Mouse (Mus musculus) bone marrow macrophage, adult 2 months (primary cell): ENCODE data around the gene P2ry4. TPM values are rescaled to one million over a fixed set of nuclear protein-coding genes. Genes with fewer than 3 reads are reported as not detected.

Experiments used
- H3K27ac ChIP-seq: 2 replicates; pipeline ENCODE4 v1.5.1; 2012; ENCODE audit warnings: low read depth, low read length; ENCODE audit not compliant: insufficient read depth
- H3K4me1 ChIP-seq: 2 replicates; pipeline ENCODE4 v1.6.1; 2012; ENCODE audit warnings: low read length; ENCODE audit not compliant: control insufficient read depth, insufficient read depth
- H3K4me3 ChIP-seq: 2 replicates; pipeline ENCODE4 v1.5.1; 2012; ENCODE audit warnings: mild to moderate bottlenecking, low read length, moderate library complexity; ENCODE audit not compliant: insufficient read depth
- CTCF ChIP-seq: IDR thresholded peaks from 2 replicates; pipeline ENCODE4 v1.5.1; 2012; ENCODE audit warnings: low read depth, mild to moderate bottlenecking, low read length, moderate library complexity
- POLR2A ChIP-seq: IDR thresholded peaks from 2 replicates; pipeline ENCODE4 v1.6.1; 2012; ENCODE audit warnings: mild to moderate bottlenecking, low read depth, low read length, borderline replicate concordance
- polyA plus RNA-seq: library from polyadenylated mRNA; stranded (reverse); fragments of >200 nt; gene quantifications from 2 replicates; pipeline ENCODE4 v1.2.4, GENCODE M21; 2012; ENCODE audit not compliant: missing spikeins, insufficient read depth, insufficient read length

P2ry4 gene
- polyA plus RNA-seq, 1 experiment, result not detected

DNA sequence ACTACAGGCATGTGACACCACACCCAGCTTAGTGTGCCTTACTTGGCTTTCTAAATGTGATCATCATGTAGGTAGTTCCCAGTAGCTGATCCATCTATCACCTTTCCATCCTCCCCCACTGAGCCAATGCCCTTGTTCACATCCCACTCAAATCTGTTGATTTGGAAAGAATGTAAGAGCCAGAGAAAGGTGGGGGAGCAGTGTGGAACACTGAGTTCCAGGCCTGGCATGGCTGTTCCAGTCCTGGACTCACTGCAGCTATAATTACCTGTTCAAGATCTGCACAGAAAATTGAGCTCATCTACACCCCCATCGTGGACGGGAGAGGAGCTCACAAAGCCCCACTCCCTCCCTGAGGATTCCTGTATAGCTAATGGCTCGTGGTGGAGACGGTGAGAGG, 5.1 kb upstream of the P2ry4 start:
- Histone ChIP-seq H3K4me3 (no peak overlapping the region), H3K27ac (no peak overlapping the region), H3K4me1 (peaks cover 2% of the 10 kb centered on the region; the same call in 1 of the 2 replicates)
- TF ChIP-seq CTCF (no peak), POLR2A (no peak)

DNA sequence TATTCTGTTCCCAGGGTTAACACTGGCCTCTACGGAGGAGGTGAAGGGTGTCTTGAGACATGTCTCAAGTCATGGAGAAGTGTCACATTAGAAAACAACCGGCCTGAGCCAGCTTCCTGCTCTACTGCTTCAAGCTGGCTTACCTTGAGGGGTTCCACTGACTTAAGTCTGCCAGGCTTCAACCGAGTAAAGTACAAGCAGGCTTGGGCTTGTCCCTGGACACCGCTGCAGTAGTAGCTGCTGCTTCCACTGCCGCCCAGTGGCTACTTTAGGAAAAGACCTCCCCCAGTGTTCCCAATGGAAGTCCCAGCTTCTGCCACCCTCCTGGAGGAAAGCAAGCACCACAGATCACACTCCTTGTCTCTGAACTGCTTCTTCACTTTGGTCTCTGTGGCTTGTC, 2.8 kb upstream of the P2ry4 start:
- peaks cover 2% of the 10 kb centered on the region; the same call in 1 of the 2 replicates for H3K4me1 ChIP-seq

DNA sequence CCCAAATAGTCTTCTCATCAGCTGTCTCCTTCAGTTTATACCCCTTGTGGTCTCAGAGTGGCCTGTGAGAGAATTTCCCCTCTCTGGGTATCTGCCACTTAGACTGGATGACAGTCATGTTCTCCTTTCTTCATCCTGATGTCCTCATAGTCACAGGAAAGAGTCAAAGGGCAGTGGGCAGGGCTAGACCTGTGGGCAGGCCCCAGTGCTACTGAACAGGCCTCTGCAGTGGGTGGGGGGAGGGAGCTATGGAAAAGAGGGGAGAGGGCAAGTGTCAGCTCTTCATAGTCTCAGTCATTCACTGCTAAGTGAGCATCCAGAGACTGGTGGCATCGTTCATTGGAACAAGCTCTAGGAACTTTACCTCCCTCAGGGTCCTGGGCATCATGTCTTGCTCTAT, 22.7 kb downstream of the P2ry4 start, which contains the start of gene Awat1:
TSS of gene Awat1 (plus strand) at position 301 of the 400 bp plus-strand sequence.
- no peak for TF ChIP-seq POLR2A
- TF ChIP-seq CTCF, result no peak
- Histone ChIP-seq H3K27ac (no peak within 1 kb of the TSS), H3K4me1 (no peaks in the 10 kb centered on the region), H3K4me3 (no peak within 1 kb of the TSS)

More for the DNA sequence above, 2.8 kb upstream of the P2ry4 start:
- H3K27ac ChIP-seq, result no peak overlapping the region
- no peak overlapping the region for H3K4me3 ChIP-seq
- TF ChIP-seq POLR2A (no peak), CTCF (no peak)

DNA sequence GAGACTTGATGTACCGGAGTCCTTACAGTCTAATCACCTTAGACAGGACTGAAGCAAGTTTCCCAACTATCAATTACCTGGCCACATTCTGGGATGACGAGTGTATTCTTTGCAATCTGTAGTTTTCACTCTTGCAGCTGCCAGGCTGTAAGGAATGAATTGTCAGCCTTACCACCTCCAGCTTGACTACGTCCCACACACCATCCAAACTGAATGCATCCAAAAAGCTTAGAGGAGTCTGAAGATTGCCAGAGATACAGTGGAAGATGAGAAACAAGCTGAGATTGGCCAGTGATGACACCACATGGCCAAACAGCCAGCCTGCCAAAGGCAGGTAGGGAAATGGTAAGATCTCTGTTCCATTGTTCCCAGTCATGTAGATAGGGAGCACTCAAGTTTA, 29.0 kb downstream of the P2ry4 start:
- no peak for TF ChIP-seq CTCF
- no peak for TF ChIP-seq POLR2A

DNA sequence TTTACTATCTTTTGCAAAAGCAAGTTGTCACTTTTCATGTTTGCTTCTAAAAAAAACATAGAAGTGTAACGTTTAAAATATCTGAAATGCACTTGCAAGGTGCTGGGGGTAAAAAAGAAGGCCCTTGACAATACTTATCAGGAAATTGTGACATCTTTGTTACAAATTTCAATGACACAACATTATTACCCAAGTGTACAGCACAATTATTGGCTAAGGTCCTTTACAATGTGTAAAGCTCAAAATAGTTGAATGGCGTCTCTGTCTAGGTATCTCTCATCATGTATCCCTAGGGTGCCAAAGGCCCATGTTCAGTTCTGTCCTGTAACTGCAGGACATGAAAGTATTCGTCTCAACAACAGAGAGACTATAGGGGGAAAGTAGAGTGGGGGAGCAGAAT, 38.6 kb downstream of the P2ry4 start:
- TF ChIP-seq CTCF, result no peak
- no peak for TF ChIP-seq POLR2A
- H3K27ac ChIP-seq, result no peak overlapping the region
- no peak overlapping the region for H3K4me3 ChIP-seq
- no peaks in the 10 kb centered on the region for H3K4me1 ChIP-seq

More for the DNA sequence above, 29.0 kb downstream of the P2ry4 start:
- Histone ChIP-seq H3K27ac (no peak overlapping the region), H3K4me3 (no peak overlapping the region), H3K4me1 (no peaks in the 10 kb centered on the region)

Other genes starting within 250 kb of the P2ry4 start
- not detected in 2 replicates for gene Otud6a, start 165.9 kb downstream of the P2ry4 start, polyA plus RNA-seq
- not detected in 2 replicates for gene Awat2, start 152.2 kb downstream of the P2ry4 start, polyA plus RNA-seq
- 82.8 and 83.9 TPM in 2 replicates for gene Igbp1, start 100.6 kb downstream of the P2ry4 start, polyA plus RNA-seq
- not detected in 2 replicates for gene Dgat2l6, start 70.0 kb downstream of the P2ry4 start, polyA plus RNA-seq
- gene Awat1, start 22.6 kb downstream of the P2ry4 start, polyA plus RNA-seq, result not detected in 2 replicates
- not detected in 2 replicates for gene Arr3, start 10.6 kb upstream of the P2ry4 start, polyA plus RNA-seq
- 9.0 and 13.4 TPM in 2 replicates for gene Kif4, start 30.9 kb upstream of the P2ry4 start, polyA plus RNA-seq
- gene Pdzd11, start 31.7 kb upstream of the P2ry4 start, polyA plus RNA-seq, result 28.8 and 29.7 TPM in 2 replicates
- not detected in 2 replicates for gene Gdpd2, start 135.0 kb upstream of the P2ry4 start, polyA plus RNA-seq
- gene Dlg3, start 172.9 kb upstream of the P2ry4 start, polyA plus RNA-seq, result 4.1 and 4.2 TPM in 2 replicates